Mouse (Mus musculus): ENCODE measurements around the gene Slc25a1. TPM values are rescaled to one million over a fixed set of nuclear protein-coding genes. Genes with fewer than 3 reads are reported as not detected.

Gene Slc25a1
- polyA plus RNA-seq, 1 experiment = 126 TPM

- DNase-seq (ENCODE audit: low read depth) = peak; percentile 54
- TF ChIP-seq POLR2A (IDR thresholded peaks at IDR 0.05; ENCODE audit: borderline replicate concordance, extremely low read depth, insufficient read depth, insufficient read length, poor library complexity, severe bottlenecking) (no peak), CTCF (IDR thresholded peaks at IDR 0.05; ENCODE audit: borderline replicate concordance, extremely low read depth, insufficient read depth, insufficient read length) (no peak)
These were observed 7.4 kb downstream of the Slc25a1 start for GRCm38 (mm10) chr16:17920586-17920985.

- no peak for TF ChIP-seq POLR2A (IDR thresholded peaks at IDR 0.05; ENCODE audit: borderline replicate concordance, extremely low read depth, insufficient read depth, insufficient read length, poor library complexity, severe bottlenecking)
- TF ChIP-seq CTCF (IDR thresholded peaks at IDR 0.05; ENCODE audit: borderline replicate concordance, extremely low read depth, insufficient read depth, insufficient read length) = no peak
- peak; percentile 29 for DNase-seq (ENCODE audit: low read depth)
These were observed 13.4 kb downstream of the Slc25a1 start, which contains the start of gene Gsc2 for GRCm38 (mm10) chr16:17914307-17915249. Gene Gsc2, minus strand, starts transcription at chr16:17915059.

- TF ChIP-seq CTCF (IDR thresholded peaks at IDR 0.05; ENCODE audit: borderline replicate concordance, extremely low read depth, insufficient read depth, insufficient read length) (peak; percentile 75; the same call in 1 of the 2 replicates), POLR2A (IDR thresholded peaks at IDR 0.05; ENCODE audit: borderline replicate concordance, extremely low read depth, insufficient read depth, insufficient read length, poor library complexity, severe bottlenecking) (peak; percentile 62; the same call in 1 of the 2 replicates)
- DNase-seq (ENCODE audit: low read depth) = peak; percentile 99
These were observed 16.9 kb downstream of the Slc25a1 start, which contains the start of gene Ess2 for GRCm38 (mm10) chr16:17911052-17911595. Gene Ess2, minus strand, starts transcription at chr16:17911348.

- no peak for DNase-seq (ENCODE audit: low read depth)
- no peak for TF ChIP-seq CTCF (IDR thresholded peaks at IDR 0.05; ENCODE audit: borderline replicate concordance, extremely low read depth, insufficient read depth, insufficient read length)
- TF ChIP-seq POLR2A (IDR thresholded peaks at IDR 0.05; ENCODE audit: borderline replicate concordance, extremely low read depth, insufficient read depth, insufficient read length, poor library complexity, severe bottlenecking) = no peak
These were observed 29.6 kb downstream of the Slc25a1 start, which contains the start of the genes Dgcr2 and Tssk2 for GRCm38 (mm10) chr16:17898462-17898861. Gene Dgcr2, minus strand, starts transcription at chr16:17898562. Gene Tssk2, plus strand, starts transcription at chr16:17898637.

GRCm38 (mm10) chr16:17896091-17896490 lies 31.9 kb downstream of the Slc25a1 start:
- TF ChIP-seq CTCF (IDR thresholded peaks at IDR 0.05; ENCODE audit: borderline replicate concordance, extremely low read depth, insufficient read depth, insufficient read length) = no peak
- no peak for TF ChIP-seq POLR2A (IDR thresholded peaks at IDR 0.05; ENCODE audit: borderline replicate concordance, extremely low read depth, insufficient read depth, insufficient read length, poor library complexity, severe bottlenecking)
- no peak for DNase-seq (ENCODE audit: low read depth)

- TF ChIP-seq CTCF (IDR thresholded peaks at IDR 0.05; ENCODE audit: borderline replicate concordance, extremely low read depth, insufficient read depth, insufficient read length) (no peak), POLR2A (IDR thresholded peaks at IDR 0.05; ENCODE audit: borderline replicate concordance, extremely low read depth, insufficient read depth, insufficient read length, poor library complexity, severe bottlenecking) (no peak)
- no peak for DNase-seq (ENCODE audit: low read depth)
These were observed 34.1 kb downstream of the Slc25a1 start, which contains the start of gene Tssk1 for GRCm38 (mm10) chr16:17893923-17894322. Gene Tssk1, plus strand, starts transcription at chr16:17894223.

GRCm38 (mm10) chr16:17892606-17893005 lies 35.4 kb downstream of the Slc25a1 start:
- no peak for TF ChIP-seq POLR2A (IDR thresholded peaks at IDR 0.05; ENCODE audit: borderline replicate concordance, extremely low read depth, insufficient read depth, insufficient read length, poor library complexity, severe bottlenecking)
- TF ChIP-seq CTCF (IDR thresholded peaks at IDR 0.05; ENCODE audit: borderline replicate concordance, extremely low read depth, insufficient read depth, insufficient read length) = no peak
- DNase-seq (ENCODE audit: low read depth) = peak; percentile 16

- peak; percentile 10; the same call in 1 of the 2 replicates for TF ChIP-seq CTCF (IDR thresholded peaks at IDR 0.05; ENCODE audit: borderline replicate concordance, extremely low read depth, insufficient read depth, insufficient read length)
- peak; percentile 96 for TF ChIP-seq POLR2A (IDR thresholded peaks at IDR 0.05; ENCODE audit: borderline replicate concordance, extremely low read depth, insufficient read depth, insufficient read length, poor library complexity, severe bottlenecking)
- peak; percentile 99 for DNase-seq (ENCODE audit: low read depth)
These were observed 36.5 kb downstream of the Slc25a1 start, which contains the start of gene Gm20518 for GRCm38 (mm10) chr16:17891567-17891959. Gene Gm20518, minus strand, starts transcription at chr16:17891671.

GRCm38 (mm10) chr16:17890917-17891566 lies 37.0 kb downstream of the Slc25a1 start:
- DNase-seq (ENCODE audit: low read depth) = peak; percentile 81
- TF ChIP-seq CTCF (IDR thresholded peaks at IDR 0.05; ENCODE audit: borderline replicate concordance, extremely low read depth, insufficient read depth, insufficient read length) = no peak
- no peak for TF ChIP-seq POLR2A (IDR thresholded peaks at IDR 0.05; ENCODE audit: borderline replicate concordance, extremely low read depth, insufficient read depth, insufficient read length, poor library complexity, severe bottlenecking)

GRCm38 (mm10) chr16:17890342-17890727 lies 37.7 kb downstream of the Slc25a1 start:
- peak; percentile 6 for DNase-seq (ENCODE audit: low read depth)
- TF ChIP-seq CTCF (IDR thresholded peaks at IDR 0.05; ENCODE audit: borderline replicate concordance, extremely low read depth, insufficient read depth, insufficient read length) = no peak
- TF ChIP-seq POLR2A (IDR thresholded peaks at IDR 0.05; ENCODE audit: borderline replicate concordance, extremely low read depth, insufficient read depth, insufficient read length, poor library complexity, severe bottlenecking) = no peak
